In genomic region chr16:24056123-24056884, GRCm38 (mm10) we compare ENCODE assay signal across 11 mouse cellular contexts.
DNase-seq lines count a peak whose midpoint lies in the region; ATAC-seq and TF ChIP-seq lines count a peak whose summit lies in the region.
"Had no signal": no experiment of that assay in that cellular context is flagged by ENCODE, and none has a peak within 500 bp of the region (broad histone marks: within the 10 kb centered on the region; RNA-seq: fewer than 3 reads in every experiment).

No protein-coding gene starts in this region.

- no peak for DNase-seq in kidney, adult 11 months
- peak; percentile 18 for DNase-seq in lung, postnatal 10 days
- no peak for DNase-seq in lung, postnatal 25 days (ENCODE audit: low spot score)
- peak; percentile 27 for DNase-seq in limb, embryonic 14.5 days (ENCODE audit: low spot score)
- no peak for DNase-seq in layer of hippocampus, postnatal 36 days
- DNase-seq in thymus, postnatal 36 days, result no peak
- DNase-seq: cerebellum, postnatal 36 days; thymus, adult 2 months had no signal

- H3K9ac ChIP-seq in kidney, embryonic 16.5 days (replicated peaks; ENCODE audit: low read length), result no peak overlapping the region
- no peak overlapping the region for H3K9ac ChIP-seq in limb, embryonic 14.5 days (ENCODE audit: low read depth, low read length, severe bottlenecking)
- H3K9ac ChIP-seq: hindbrain, embryonic 14.5 days had no signal

- ATAC-seq in kidney, embryonic 16.5 days (ENCODE audit: low FRiP score, low TSS enrichment), result peak; percentile 37; the same call in 1 of the 2 replicates
- peak; percentile 34 for ATAC-seq in limb, embryonic 14.5 days (ENCODE audit: low FRiP score, low read depth)
- ATAC-seq in erythroblast, adult 5-6 weeks (replicated peaks; ENCODE audit: low FRiP score, poor library complexity, severe bottlenecking), result no peak

- H3K36me3 ChIP-seq in kidney, embryonic 16.5 days (ENCODE audit: insufficient read depth, low read length), result no peaks in the 10 kb centered on the region
- no peaks in the 10 kb centered on the region for H3K36me3 ChIP-seq in limb, embryonic 14.5 days (ENCODE audit: control insufficient read depth, insufficient read depth, low read length)

- H3K27ac ChIP-seq in kidney, embryonic 16.5 days (ENCODE audit: low read length), result no peak overlapping the region
- H3K27ac ChIP-seq in limb, embryonic 14.5 days (replicated peaks; ENCODE audit: low read depth, low read length), result peak overlapping the region; percentile 41; the same call in 1 of the 2 replicates
- H3K27ac ChIP-seq: hindbrain, embryonic 14.5 days had no signal

- no peak for TF ChIP-seq POLR2A in limb, embryonic 14.5 days (IDR thresholded peaks at IDR 0.05; ENCODE audit: borderline replicate concordance, extremely low read depth, insufficient read depth, insufficient read length)

- no peak overlapping the region for H3K4me3 ChIP-seq in kidney, embryonic 16.5 days (ENCODE audit: low read length)
- H3K4me3 ChIP-seq in limb, embryonic 14.5 days (replicated peaks; ENCODE audit: low read length), result no peak overlapping the region

- no peak overlapping the region for H3K4me2 ChIP-seq in kidney, embryonic 16.5 days (replicated peaks; ENCODE audit: low read depth, low read length)
- no peak overlapping the region for H3K4me2 ChIP-seq in limb, embryonic 14.5 days (replicated peaks; ENCODE audit: low read depth, low read length, severe bottlenecking)
- H3K4me2 ChIP-seq: hindbrain, embryonic 14.5 days had no signal

- H3K9me3 ChIP-seq in kidney, embryonic 16.5 days (ENCODE audit: low read length), result no peaks in the 10 kb centered on the region
- no peaks in the 10 kb centered on the region for H3K9me3 ChIP-seq in limb, embryonic 14.5 days (ENCODE audit: control insufficient read depth, low read length)

- H3K27me3 ChIP-seq in kidney, embryonic 16.5 days (ENCODE audit: insufficient read depth, low read length), result no peaks in the 10 kb centered on the region
- no peaks in the 10 kb centered on the region for H3K27me3 ChIP-seq in limb, embryonic 14.5 days (ENCODE audit: control insufficient read depth, insufficient read depth, low read length)

- WGBS in kidney, embryonic 16.5 days, result 32% methylated on average over 12 of the region's 12 CpGs
- WGBS in limb, embryonic 14.5 days, result 36% methylated on average over 12 of the region's 12 CpGs

- peaks cover 24% of the 10 kb centered on the region for H3K4me1 ChIP-seq in kidney, embryonic 16.5 days (ENCODE audit: insufficient read depth, low read length)
- H3K4me1 ChIP-seq in limb, embryonic 14.5 days (ENCODE audit: control insufficient read depth, insufficient read depth, low read length), result peaks cover 13% of the 10 kb centered on the region

Comparison
In these comparisons a context has a peak if more than half of its experiments do, and no peak if none do; other contexts are left out.
1. DNase-seq: peak in lung, postnatal 10 days (single experiment) and limb, embryonic 14.5 days (single experiment); none in kidney, adult 11 months (single experiment), lung, postnatal 25 days (single experiment), layer of hippocampus, postnatal 36 days (0 of 2) and thymus, postnatal 36 days (0 of 2).